Mouse (Mus musculus) T-cell, adult 2 months (primary cell): ENCODE results near the gene Sirt4.
"Not testable (repeated sequence)": the region's sequence is repeated elsewhere in the genome, so short reads cannot be mapped to it uniquely, and the experiment has no call there.

Experiments used
- DNase-seq: peaks from one replicate; pipeline ENCODE4 v3.0.0; 2022; ENCODE audit warnings: low spot score

Sirt4 gene

GRCm38 (mm10) chr5:115514896-115515587 is 30.5 kb upstream of the Sirt4 start:
- DNase-seq = no peak

DNA sequence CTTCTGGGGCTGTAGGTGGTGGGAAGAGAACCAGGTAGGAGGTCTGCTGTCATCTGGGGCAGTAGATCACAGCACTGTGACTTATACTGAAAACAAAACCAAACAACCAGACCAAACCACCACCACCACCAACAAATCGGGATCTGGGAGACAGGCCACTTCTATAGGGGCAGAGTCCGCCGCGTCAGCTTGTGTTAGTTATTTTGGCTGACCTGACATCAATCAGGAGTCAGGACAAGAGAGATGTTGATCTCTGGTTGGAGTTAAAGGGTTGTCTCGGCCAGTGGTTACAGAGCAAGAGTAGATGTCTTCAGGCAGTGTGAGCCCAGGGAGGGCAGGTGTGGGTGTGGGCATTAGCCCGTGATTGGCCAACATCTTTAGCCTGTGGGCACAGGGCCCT is 29.8 kb upstream of the Sirt4 start:
- DNase-seq = no peak

- DNase-seq = no peak
Observed at GRCm38 (mm10) chr5:115513721-115514120, 29.2 kb upstream of the Sirt4 start.

- no peak for DNase-seq
Observed at GRCm38 (mm10) chr5:115513246-115513645, 28.7 kb upstream of the Sirt4 start.

DNA sequence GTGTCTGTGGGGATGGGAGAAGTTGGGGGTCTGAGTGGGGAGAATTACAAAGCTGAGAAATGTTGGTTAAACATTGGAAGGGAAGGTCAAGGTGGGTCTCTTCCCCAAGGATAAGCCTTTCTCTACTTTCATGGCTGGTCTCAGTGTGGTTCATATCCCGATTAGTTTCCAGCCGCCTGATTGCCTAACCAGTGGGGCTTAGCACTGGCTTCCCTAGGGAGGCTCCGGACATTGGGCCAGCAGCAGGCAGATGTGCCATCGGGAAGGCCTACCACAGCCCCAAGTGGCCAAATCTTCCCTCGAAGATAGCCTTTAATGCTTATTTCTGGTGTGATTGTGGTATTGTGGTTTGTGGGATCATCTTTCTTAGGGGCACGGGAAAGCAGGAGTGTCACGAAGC is 27.9 kb upstream of the Sirt4 start:
- no peak for DNase-seq

GRCm38 (mm10) chr5:115509790-115510689 is 25.5 kb upstream of the Sirt4 start:
- no peak for DNase-seq

DNA sequence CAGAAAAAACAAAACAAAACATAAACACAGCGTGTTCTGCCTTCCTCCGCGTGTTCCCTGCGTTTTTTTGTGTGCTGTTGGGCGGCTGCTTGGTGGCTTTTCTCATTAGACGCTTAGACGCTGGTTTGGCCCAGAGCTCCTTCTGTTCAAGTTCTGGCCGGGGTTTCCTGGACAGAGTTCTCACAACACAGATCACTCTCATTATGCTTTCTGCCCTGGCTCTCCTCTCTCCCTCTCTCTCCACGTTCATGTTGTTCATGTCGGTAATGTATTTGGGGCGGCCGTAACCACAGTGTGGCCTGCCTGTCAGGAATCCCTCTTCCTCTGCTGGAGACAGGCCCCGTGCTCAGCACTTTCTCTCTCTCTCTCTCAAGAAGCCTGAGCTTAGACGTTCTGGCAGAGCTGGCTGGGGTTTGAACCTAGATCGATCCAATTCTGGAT is 24.8 kb upstream of the Sirt4 start:
- no peak for DNase-seq

GRCm38 (mm10) chr5:115508859-115509147 is 24.3 kb upstream of the Sirt4 start:
- DNase-seq = no peak

- DNase-seq = no peak
Observed at GRCm38 (mm10) chr5:115507981-115508858, 23.7 kb upstream of the Sirt4 start.

GRCm38 (mm10) chr5:115507267-115507980 is 22.9 kb upstream of the Sirt4 start:
- DNase-seq = no peak

DNA sequence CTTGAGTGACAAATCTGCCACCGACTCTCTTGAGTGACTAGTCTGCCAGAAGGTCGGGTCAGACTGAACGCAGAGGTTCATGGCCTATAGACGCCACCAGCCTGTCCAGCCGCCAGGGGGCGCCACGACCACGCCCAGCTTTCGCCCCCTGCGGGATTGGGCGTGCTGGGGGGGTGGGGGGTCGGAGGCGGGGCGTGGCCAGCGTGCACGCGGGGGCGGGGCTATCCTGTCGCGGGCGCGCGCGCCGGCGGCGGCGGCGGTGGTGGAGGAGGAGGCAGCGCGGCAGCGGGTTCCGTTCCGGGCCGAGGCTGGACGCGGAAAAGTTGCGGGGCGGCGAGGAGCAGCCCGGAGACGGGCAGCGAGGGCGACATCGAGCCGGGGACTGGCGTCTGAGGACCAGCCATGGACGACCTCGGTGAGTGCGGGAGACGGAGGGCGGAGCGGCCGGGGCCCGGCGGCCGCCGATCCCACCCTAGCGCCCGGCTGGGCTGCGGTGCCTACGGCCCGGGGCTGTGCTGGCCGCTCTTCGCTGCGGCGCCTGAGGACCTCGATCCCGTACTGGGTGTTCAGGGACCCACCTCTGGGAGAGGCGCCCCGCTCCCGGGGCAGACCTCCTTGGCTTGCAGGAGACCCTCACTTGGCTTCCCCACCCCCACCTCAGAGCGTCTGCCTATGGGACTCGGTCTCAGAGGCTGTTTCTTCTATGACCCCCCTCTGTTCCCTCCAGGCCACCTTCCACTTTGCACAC is 22.1 kb upstream of the Sirt4 start, which contains the start of gene Pxn:
Gene Pxn, plus strand, starts transcription at position 223 of the 748 bp plus-strand sequence.
- peak; percentile 94 for DNase-seq

DNA sequence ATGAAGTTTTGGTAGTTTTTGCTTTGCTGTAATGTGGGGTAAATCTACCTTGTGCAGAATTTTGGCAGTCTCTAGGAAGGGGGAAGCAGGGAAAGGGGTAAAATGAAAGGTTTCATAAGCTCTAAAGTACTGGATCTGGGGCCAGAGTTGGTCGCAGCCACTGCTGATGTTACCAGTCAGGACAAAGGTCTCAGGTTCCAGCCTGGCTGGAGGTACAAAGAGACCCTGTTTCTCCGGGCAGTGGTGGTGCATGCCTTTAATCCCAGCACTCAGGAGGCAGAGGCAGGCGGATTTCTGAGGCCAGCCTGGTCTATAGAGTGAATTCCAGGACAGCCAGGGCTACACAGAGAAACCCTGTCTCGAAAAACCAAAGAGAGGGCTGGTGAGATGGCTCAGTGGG is 21.1 kb upstream of the Sirt4 start:
- DNase-seq = not testable (repeated sequence)

GRCm38 (mm10) chr5:115503035-115503434 is 18.5 kb upstream of the Sirt4 start:
- no peak for DNase-seq

DNA sequence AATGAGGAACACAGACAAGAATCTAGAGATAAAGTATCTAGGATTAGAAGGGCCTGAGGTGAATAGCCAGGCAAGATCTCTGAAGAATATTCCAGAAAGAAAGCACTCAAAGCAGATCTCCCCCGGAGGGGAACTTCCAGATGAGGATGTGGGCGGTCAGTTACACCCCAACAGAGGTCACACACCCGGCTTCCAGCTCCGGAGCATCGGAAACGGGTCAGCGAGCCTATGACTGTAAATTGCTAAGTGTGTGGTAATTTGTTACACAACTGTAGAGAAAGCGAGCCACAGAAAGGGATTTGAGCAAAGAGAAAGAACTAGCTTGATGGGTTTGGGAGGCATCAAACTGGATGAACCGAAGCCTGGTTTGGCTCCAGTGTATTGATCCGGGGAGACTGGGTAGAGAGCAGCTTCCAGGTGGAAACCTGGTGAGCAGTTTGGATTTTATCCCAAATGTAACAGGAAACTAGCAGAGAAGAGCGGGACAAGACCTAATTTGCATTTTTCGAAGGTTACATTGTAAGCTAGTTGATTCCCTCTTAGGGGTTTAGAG is 15.9 kb upstream of the Sirt4 start:
- DNase-seq = no peak

- no peak for DNase-seq
Observed at GRCm38 (mm10) chr5:115498307-115499240, 14.0 kb upstream of the Sirt4 start.

GRCm38 (mm10) chr5:115497033-115497432 is 12.5 kb upstream of the Sirt4 start:
- DNase-seq = no peak

GRCm38 (mm10) chr5:115495618-115496017 is 11.1 kb upstream of the Sirt4 start:
- not testable (repeated sequence) for DNase-seq

DNA sequence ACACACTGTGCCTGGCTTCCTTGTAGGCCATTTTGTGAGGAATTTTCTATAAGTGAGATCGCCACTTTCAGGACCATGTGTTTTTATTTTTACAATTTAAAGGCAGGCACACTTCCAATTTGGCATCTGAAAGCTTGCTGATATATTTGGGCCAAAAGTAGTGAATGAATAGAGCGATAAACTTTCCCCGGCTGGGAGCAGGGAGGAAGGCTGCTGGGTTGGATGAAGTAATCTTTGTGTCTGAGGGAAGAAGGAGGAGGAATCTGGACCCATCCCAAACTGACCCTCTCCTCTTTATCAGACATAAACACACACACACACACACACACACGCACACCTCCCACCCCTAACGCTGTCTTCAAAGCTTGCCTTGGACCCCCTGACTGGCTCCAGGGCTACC is 8.9 kb upstream of the Sirt4 start:
- DNase-seq = no peak

GRCm38 (mm10) chr5:115492711-115493335 is 8.3 kb upstream of the Sirt4 start:
- no peak for DNase-seq
